Mouse (Mus musculus): ENCODE results near the gene Prss16. TPM values are rescaled to one million over a fixed set of nuclear protein-coding genes. Genes with fewer than 3 reads are reported as not detected.

Gene Prss16
- polyA plus RNA-seq, 1 experiment from 2014 or later, result 0.39 TPM

DNA sequence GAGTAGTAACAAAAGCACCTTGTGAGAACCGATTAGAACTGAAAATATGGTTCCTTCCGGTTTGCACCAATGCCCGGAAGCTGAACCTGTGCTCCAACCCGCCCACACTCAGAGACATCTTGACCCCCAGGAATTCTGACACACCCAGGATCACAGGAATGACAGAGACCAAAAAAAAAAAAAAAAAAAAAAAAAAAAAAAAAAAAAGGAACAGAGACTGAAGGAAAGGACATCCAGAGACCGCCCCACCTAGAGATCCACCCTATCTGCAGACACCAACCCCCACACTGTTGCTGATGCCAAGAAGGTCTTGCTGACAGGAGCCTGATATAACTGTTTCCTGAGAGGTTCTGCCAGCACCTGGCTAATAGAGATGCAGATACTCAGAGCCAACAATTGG is 17.0 kb downstream of the Prss16 start:
- H3K9me3 ChIP-seq (replicated peaks), result no peaks in the 10 kb centered on the region
- H3K27ac ChIP-seq, result no peak overlapping the region
- H3K27me3 ChIP-seq, result peaks cover 43% of the 10 kb centered on the region
- H3K4me1 ChIP-seq (replicated peaks), result peaks cover 26% of the 10 kb centered on the region
- DNase-seq (no peak), ATAC-seq (ENCODE audit: low read depth) (no peak)
- no peaks in the 10 kb centered on the region for H3K36me3 ChIP-seq
- no peak overlapping the region for H3K4me3 ChIP-seq (replicated peaks)
- no peak overlapping the region for H3K9ac ChIP-seq
- H3K4me2 ChIP-seq, result no peak overlapping the region
- WGBS (ENCODE audit: insufficient replicate concordance), result 61% methylated on average over 5 of the region's 5 CpGs

DNA sequence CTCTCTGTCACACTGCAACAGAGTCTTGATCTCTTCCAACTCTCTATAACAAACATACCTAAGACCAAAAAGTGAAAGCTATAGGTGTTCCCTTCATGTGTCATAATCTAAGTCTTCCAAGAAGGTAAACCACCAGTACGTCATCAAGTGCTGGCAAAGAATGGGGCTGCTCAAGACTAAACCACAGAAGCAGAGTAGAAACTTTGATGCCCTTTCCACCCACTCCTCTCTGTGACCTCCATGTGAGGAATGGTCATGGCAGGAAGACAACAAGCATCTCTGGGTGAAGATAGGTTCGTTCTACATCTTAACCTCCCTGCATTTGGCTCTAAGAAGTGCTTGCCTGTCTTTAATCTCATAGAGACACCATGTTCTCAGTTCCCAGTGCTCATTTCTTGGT is 25.1 kb downstream of the Prss16 start:
- 54% methylated on average over 2 of the region's 2 CpGs for WGBS (ENCODE audit: insufficient replicate concordance)
- Histone ChIP-seq H3K9ac (no peak overlapping the region), H3K27ac (no peak overlapping the region), H3K4me3 (replicated peaks) (no peak overlapping the region), H3K4me1 (replicated peaks) (peaks cover 10% of the 10 kb centered on the region), H3K27me3 (peaks cover 80% of the 10 kb centered on the region), H3K9me3 (replicated peaks) (no peaks in the 10 kb centered on the region), H3K4me2 (no peak overlapping the region), H3K36me3 (no peaks in the 10 kb centered on the region)
- no peak for DNase-seq
- ATAC-seq (ENCODE audit: low read depth), result no peak

DNA sequence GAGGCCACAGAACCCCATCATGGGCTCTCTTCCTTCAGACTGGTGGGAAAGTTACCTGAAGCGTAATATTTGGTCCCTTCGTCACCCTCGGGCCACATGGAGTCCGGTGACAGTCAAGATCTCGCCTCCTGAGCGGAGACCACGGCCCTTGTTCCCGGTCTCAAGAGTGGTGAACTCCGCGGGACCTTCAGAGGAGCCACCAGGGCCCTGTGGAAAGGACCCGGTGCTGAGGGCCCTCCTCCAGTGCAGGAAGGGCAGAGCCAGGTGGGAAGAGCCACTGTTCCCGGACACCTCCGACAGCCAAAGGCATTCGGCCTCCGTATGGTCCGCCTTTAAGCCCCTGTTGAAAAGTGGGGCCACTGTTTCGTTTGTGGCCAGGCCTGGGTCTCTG is 27.7 kb downstream of the Prss16 start:
- peak overlapping the region; percentile 48 for H3K4me3 ChIP-seq (replicated peaks)
- no peak overlapping the region for H3K27ac ChIP-seq
- peak overlapping the region; percentile 8; the same call in 1 of the 2 replicates for H3K9ac ChIP-seq
- peaks cover 85% of the 10 kb centered on the region for H3K27me3 ChIP-seq
- peak overlapping the region; percentile 63 for H3K4me2 ChIP-seq
- WGBS (ENCODE audit: insufficient replicate concordance), result 4% methylated on average over 17 of the region's 17 CpGs
- no peaks in the 10 kb centered on the region for H3K9me3 ChIP-seq (replicated peaks)
- H3K36me3 ChIP-seq, result no peaks in the 10 kb centered on the region
- ATAC-seq (ENCODE audit: low read depth), result no peak
- DNase-seq, result no peak
- peaks cover 10% of the 10 kb centered on the region for H3K4me1 ChIP-seq (replicated peaks)

DNA sequence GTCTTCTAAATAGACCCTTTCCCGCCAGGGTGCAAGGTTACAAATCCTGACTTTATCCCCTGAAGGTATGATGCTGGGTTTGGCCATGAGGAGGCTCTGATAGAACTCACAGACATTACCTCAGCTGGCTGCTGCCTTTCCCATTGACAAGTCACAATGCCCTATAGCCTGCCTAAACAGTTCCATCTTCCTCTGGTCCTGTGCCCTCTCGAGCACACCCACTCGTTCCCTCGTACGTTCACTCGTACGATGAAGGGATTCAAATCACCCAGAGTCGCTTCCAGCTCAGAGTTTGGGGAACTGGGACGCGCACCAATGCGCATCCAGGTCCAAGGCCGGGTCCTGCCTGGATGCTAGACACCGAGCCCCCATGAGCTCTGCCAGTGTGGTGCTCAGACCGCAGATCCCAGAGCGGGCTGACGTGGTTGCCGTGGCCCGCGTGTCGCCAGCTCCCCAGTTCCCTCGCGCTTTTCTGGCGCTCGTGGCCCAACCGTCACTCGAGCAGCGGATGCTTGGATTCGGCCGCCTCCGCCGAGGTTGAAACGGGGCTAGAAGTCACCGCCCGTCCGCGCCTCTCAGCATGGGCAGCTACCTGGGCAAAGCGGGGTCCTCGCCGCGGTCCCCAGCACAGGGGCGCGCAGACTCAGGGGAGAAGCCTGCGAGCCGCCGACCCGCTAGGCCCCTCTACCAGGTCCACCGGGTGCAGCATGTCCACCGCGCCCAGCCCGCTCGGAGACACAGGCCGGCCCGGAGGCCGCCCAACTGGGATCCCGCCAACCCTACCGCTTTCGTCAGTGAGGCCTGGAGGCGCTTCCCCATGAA is 28.4 kb downstream of the Prss16 start, which contains the start of gene Pom121l2:
Pom121l2 (plus strand) TSS at position 214 of the 822 bp plus-strand sequence.
- ATAC-seq (ENCODE audit: low read depth) (no peak), DNase-seq (no peak)
- H3K9me3 ChIP-seq (replicated peaks), result no peaks in the 10 kb centered on the region
- WGBS (ENCODE audit: insufficient replicate concordance), result under 1% methylated on average over 58 of the region's 58 CpGs
- H3K27me3 ChIP-seq, result peaks cover 82% of the 10 kb centered on the region
- no peaks in the 10 kb centered on the region for H3K36me3 ChIP-seq
- H3K4me1 ChIP-seq (replicated peaks), result peaks cover 10% of the 10 kb centered on the region
- H3K4me3 ChIP-seq (replicated peaks), result peak within 1 kb of the TSS; percentile 48
- H3K4me2 ChIP-seq, result peak within 1 kb of the TSS; percentile 63
- peak within 1 kb of the TSS; percentile 8 for H3K9ac ChIP-seq
- no peak within 1 kb of the TSS for H3K27ac ChIP-seq

DNA sequence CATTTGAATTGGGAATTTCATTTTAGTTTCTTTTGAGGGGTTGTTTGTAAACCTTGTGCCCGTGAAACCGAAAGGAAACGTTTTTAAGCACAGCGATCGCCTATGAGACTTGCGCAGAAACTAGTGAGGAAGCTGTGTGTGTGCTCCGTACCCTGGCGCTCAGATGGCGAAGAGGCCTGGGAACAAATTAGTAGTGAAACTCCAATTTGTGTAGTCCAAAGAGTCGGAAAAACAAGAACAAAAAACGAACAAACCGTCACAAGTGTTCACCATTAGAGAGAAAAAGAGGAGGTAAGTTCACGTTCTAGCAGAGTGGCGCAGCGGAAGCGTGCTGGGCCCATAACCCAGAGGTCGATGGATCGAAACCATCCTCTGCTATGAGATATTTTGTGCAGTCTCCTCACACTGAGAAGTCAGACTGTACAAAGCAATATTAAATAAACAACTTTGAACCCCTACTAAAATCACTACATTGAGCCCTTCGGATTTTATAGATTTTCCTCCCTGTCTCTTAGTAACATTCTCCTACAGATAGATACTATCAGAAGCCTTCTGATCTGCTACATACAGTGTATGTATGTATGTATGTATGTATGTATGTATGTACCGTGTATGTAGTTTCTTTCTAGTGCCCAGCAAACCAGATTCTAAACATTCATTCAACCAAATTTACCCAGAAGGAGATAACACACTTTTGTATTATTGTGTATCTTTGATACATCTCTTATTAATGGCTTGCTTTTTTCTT is 34.6 kb downstream of the Prss16 start:
- WGBS (ENCODE audit: insufficient replicate concordance), result 5% methylated on average over 20 of the region's 20 CpGs
- H3K4me3 ChIP-seq (replicated peaks), result peak overlapping the region; percentile 68
- peak; percentile 93 for ATAC-seq (ENCODE audit: low read depth)
- no peaks in the 10 kb centered on the region for H3K36me3 ChIP-seq
- peak overlapping the region; percentile 79 for H3K9ac ChIP-seq
- peak; percentile 73 for DNase-seq
- peak overlapping the region; percentile 57 for H3K4me2 ChIP-seq
- H3K27ac ChIP-seq, result peak overlapping the region; percentile 82
- no peaks in the 10 kb centered on the region for H3K9me3 ChIP-seq (replicated peaks)
- peaks cover 21% of the 10 kb centered on the region for H3K27me3 ChIP-seq
- H3K4me1 ChIP-seq (replicated peaks), result peaks cover 8% of the 10 kb centered on the region

DNA sequence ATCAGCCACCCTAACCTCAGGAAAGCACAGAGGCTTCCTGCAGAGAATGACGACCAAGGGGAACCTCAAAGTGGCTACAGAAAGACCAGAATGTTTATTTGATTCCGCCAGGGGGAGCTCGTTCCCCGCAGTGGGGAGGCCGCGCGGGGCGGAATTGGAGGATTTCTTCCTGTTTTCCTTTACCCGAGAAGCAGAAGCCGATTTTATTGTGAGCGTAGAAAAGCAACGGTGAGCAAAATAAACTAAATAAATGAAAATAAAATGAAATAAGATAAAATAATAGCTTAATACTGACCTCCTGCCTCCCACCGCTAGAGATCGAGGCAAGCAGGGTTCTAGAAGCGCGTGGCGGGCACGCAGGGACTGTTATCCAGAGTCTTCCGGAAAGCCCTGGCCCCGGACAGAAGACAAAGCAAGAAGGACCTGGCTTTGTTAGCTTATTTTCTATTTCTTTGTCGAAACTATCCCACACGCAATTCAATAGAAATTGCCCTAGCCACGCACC is 35.3 kb downstream of the Prss16 start:
- peak; percentile 79 for ATAC-seq (ENCODE audit: low read depth)
- Histone ChIP-seq H3K4me3 (replicated peaks) (peak overlapping the region; percentile 68), H3K27ac (peak overlapping the region; percentile 82), H3K9ac (peak overlapping the region; percentile 79), H3K36me3 (no peaks in the 10 kb centered on the region), H3K27me3 (peaks cover 15% of the 10 kb centered on the region), H3K9me3 (replicated peaks) (no peaks in the 10 kb centered on the region), H3K4me2 (peak overlapping the region; percentile 57), H3K4me1 (replicated peaks) (peaks cover 8% of the 10 kb centered on the region)
- WGBS (ENCODE audit: insufficient replicate concordance), result under 1% methylated on average over 23 of the region's 23 CpGs
- peak; percentile 86 for DNase-seq

DNA sequence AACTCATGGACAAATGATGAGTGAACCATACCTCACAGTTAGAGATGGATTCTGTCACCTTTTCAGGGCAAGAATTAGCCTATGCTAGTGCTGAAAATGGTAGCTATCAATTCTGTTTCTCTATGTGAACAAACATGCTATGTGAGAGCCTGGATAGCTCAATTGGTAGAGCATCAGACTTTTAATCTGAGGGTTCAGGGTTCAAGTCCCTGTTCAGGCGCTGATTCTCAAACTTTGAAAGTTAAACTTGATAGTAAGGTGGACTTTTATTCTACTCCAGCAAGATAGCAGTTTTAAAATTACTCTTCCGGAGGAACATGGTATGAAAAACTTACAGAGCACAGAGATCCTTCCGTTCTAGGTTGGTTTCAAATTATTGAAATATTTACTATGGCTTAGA is 37.9 kb downstream of the Prss16 start:
- no peaks in the 10 kb centered on the region for H3K36me3 ChIP-seq
- H3K4me2 ChIP-seq, result no peak overlapping the region
- H3K4me3 ChIP-seq (replicated peaks), result no peak overlapping the region
- DNase-seq (no peak), ATAC-seq (ENCODE audit: low read depth) (no peak)
- no peaks in the 10 kb centered on the region for H3K9me3 ChIP-seq (replicated peaks)
- H3K9ac ChIP-seq, result no peak overlapping the region
- WGBS (ENCODE audit: insufficient replicate concordance), result 21% methylated on average over 3 of the region's 3 CpGs
- H3K27ac ChIP-seq, result no peak overlapping the region
- H3K27me3 ChIP-seq, result peaks cover 4% of the 10 kb centered on the region; the same call in 1 of the 2 replicates
- peaks cover 8% of the 10 kb centered on the region for H3K4me1 ChIP-seq (replicated peaks)

DNA sequence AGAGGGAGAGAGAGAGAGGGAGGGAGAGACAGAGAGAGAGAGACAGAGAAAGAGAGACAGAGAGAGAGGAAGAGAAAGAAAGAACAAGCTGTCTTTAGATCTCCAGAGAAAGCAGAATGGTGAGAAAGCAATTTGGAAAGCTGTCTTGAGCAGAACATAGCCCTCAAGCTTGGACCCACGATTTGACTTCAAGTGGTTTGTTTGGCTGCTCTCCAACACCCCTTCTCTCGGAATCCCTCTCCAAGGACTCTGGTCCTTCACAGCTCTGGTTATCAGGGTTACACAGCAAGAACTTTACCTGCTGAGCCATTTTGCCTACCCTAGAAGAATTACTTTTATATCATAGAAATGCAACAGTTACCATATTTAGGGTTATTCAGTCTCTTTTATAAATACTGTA is 39.7 kb downstream of the Prss16 start:
- H3K27me3 ChIP-seq, result peaks cover 7% of the 10 kb centered on the region; the same call in 1 of the 2 replicates
- H3K4me3 ChIP-seq (replicated peaks), result no peak overlapping the region
- no peaks in the 10 kb centered on the region for H3K9me3 ChIP-seq (replicated peaks)
- H3K4me1 ChIP-seq (replicated peaks), result peaks cover 3% of the 10 kb centered on the region; the same call in 1 of the 2 replicates
- WGBS (ENCODE audit: insufficient replicate concordance), result 50% methylated on average over 2 of the region's 2 CpGs
- ATAC-seq (ENCODE audit: low read depth), result no peak
- DNase-seq, result no peak
- H3K9ac ChIP-seq, result no peak overlapping the region
- no peak overlapping the region for H3K27ac ChIP-seq
- no peaks in the 10 kb centered on the region for H3K36me3 ChIP-seq
- no peak overlapping the region for H3K4me2 ChIP-seq

DNA sequence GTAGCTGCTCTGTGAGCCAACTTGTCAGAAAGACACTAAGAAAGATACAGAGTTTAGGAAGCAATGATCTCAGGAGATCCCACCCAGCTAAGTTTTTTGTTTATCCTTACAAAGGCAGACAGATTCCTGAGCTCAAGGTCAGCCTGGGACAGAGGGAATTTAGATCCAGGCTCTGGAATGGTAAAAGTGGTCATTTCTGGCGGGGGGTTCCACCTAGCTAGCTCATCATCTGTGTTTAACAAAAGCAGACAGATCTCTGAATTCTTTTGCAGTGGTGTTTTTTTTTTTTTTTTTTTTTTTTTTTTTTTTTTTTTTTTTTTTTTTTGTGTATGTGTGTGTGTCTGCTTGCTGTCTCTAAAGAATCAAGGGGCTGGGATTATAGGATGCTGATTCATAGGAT is 40.3 kb downstream of the Prss16 start:
- DNase-seq (no peak), ATAC-seq (ENCODE audit: low read depth) (no peak)
- Histone ChIP-seq H3K27ac (no peak overlapping the region), H3K4me3 (replicated peaks) (no peak overlapping the region), H3K27me3 (peaks cover 7% of the 10 kb centered on the region; the same call in 1 of the 2 replicates), H3K36me3 (no peaks in the 10 kb centered on the region), H3K9me3 (replicated peaks) (no peaks in the 10 kb centered on the region), H3K9ac (no peak overlapping the region), H3K4me1 (replicated peaks) (peaks cover 3% of the 10 kb centered on the region; the same call in 1 of the 2 replicates), H3K4me2 (no peak overlapping the region)
- 37% methylated on average over 1 of the region's 1 CpGs for WGBS (ENCODE audit: insufficient replicate concordance)
